Mouse (Mus musculus) mesoderm, embryonic 11.5 days (tissue): ENCODE results near the gene Dgkd.
"Not testable (repeated sequence)": the region's sequence is repeated elsewhere in the genome, so short reads cannot be mapped to it uniquely, and the experiment has no call there.

Experiments
- DNase-seq: peaks from one replicate; pipeline ENCODE4 v3.0.0-alpha.2; 2012; ENCODE audit warnings: low read depth, low spot score

Dgkd gene

DNA sequence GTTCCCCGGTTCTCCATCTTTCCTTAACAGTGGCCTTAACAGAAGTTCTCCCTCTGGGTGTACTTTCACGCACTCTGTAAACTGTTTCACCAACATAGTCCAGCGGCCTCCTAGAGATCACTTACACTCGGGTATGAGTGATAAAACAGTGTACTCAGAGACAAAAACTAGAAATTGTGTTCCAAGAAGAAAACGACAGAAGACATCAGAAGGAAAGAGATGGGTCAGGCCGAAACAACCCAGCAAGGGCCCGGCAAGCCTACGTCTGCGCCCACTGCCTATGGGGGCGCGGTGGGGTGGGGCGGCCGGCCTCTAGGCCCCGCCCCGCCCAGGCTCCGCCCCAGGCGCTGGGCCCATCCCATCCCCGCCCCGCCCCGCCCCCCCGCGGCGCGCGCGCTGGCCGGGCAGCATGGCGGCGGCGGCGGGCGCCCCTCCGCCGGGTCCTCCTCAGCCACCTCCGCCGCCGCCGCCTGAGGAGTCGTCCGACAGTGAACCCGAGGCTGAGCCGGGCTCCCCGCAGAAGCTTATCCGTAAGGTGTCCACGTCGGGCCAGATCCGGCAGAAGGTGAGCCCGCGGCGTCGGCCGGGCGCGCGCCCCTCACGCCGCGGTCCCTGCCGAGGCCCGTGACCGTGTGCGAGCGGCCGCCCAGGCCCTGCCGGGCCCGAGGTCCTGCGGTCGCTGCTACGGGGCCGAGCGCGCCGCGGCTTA, at the start of gene Dgkd:
Gene Dgkd, plus strand, starts transcription at position 396 of the 709 bp plus-strand sequence.
- peak; percentile 86 for DNase-seq

DNA sequence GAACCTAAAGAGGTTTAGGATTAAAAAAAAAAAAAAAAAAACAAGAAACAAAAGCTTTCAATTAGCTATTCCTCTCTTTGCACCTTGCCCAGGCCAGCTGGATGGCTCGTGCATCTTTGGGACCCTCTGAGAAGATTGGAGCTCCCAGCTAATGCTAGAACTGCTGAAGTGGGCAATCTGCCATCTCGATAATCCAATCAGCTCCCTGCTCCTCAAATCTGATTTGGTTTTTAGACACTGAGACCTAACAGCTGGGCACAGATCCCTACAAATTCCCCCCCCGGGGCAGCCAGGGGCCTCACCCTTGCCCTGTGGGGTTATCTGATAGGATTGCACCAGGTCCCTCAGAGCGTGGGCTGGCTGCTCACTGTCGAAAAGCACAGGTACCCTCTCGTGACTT, 49.5 kb upstream of the Dgkd start, which contains the start of gene Sag:
Gene Sag, plus strand, starts transcription at position 105 of the 400 bp plus-strand sequence.
- DNase-seq: no peak

DNA sequence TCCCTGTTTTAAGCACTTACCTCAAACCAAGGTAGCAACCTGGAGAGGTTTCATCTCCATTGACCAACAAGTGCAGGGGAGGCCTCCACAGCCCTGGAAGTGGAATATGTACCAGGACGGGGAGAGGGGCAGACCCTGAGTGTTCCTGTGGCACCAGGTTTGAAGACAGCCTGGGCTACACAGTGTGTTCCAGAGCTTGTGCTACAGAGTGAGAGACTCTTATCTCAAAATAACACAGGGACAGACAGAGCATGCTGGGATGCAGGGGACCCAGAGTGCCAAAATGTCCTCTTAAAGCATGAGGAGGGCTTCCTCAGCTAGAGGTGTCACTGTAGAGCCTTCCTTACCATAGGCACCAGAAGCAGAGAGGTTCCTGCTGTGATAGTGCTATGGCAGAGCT, 45.3 kb upstream of the Dgkd start:
- DNase-seq: no peak

- no peak for DNase-seq
Observed at GRCm38 (mm10) chr1:87811391-87811790, 41.7 kb upstream of the Dgkd start.

DNA sequence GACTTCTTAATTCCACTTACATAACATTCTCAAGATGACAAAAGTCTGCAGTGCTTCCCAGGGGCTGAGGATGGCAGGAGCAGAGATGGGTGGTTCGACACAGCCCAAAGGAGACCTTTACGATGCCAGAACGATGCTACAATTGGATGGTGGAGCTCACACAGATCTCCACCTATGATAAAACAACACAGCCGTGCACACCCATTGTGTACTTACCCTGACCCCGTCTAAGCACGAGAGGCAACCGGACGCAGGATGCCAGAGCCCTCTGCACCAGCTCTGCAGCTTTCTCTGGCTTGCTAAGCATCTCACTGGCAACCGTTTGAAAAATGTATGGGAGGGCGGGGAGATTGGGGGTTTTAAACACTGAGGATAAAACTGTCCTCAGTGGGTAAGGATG, 41.0 kb upstream of the Dgkd start:
- no peak for DNase-seq

GRCm38 (mm10) chr1:87813155-87813554, 39.9 kb upstream of the Dgkd start:
- DNase-seq: no peak

- DNase-seq: no peak
Observed at GRCm38 (mm10) chr1:87813681-87814080, 39.4 kb upstream of the Dgkd start.

- no peak for DNase-seq
Observed at GRCm38 (mm10) chr1:87824420-87824995, 28.6 kb upstream of the Dgkd start.

GRCm38 (mm10) chr1:87825281-87825680, 27.8 kb upstream of the Dgkd start:
- DNase-seq: no peak

- DNase-seq: no peak
Observed at GRCm38 (mm10) chr1:87825991-87826390, 27.1 kb upstream of the Dgkd start.

DNA sequence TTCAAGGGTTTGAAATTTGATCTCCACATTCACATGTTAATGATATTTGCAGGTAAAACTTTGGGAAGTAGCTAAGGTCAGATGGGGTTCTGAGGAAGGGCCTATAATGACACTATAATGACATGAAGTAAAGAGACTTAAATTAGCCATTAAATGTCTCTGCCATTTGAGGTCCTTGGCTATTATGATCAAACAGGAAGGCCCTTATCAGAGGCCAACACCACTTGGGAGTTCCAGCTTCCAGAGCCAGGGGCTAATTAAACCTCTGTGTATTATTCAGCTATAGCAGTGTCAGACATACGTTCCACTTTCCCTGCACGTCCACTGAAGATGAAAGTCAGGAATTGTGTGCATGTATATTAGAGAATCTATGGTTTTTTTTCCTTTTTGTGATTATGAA, 26.6 kb upstream of the Dgkd start:
- no peak for DNase-seq

DNA sequence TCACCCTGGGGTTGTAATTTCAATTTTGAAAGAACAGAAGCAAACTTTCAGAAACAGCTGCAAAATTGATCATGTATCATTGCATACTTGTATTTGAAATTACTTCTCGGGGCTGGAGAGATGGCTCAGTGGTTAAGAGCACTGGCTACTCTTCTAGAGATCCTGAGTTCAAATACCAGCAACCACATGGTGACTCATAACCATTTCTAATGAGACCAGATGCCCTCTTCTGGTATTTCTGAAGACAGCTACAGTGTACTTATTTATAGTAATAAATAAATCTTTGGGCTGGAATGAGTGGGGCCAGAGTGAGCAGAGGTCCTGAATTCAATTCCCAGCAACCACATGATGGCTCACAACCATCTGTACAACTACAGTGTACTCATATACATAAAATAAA, 25.6 kb upstream of the Dgkd start:
- not testable (repeated sequence) for DNase-seq

DNA sequence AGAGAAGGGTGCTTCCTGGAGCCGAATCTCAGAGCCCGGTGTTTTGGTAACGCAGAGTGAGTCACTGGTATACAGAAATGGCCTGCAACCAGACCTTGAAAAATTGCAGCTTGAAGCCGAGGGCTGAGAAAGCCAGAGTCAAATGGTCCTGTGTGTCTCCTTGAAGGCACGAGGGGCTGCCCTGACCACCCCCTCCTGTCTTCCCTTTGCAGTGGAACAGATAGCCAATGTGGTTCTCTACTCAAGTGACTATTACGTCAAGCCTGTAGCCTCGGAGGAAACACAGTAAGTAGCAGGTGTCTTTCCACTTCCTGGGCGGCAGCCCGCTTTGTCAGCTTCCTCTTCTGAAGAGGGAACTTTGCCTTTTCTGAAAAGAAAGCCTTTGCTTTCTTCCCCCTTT, 24.9 kb upstream of the Dgkd start:
- no peak for DNase-seq

DNA sequence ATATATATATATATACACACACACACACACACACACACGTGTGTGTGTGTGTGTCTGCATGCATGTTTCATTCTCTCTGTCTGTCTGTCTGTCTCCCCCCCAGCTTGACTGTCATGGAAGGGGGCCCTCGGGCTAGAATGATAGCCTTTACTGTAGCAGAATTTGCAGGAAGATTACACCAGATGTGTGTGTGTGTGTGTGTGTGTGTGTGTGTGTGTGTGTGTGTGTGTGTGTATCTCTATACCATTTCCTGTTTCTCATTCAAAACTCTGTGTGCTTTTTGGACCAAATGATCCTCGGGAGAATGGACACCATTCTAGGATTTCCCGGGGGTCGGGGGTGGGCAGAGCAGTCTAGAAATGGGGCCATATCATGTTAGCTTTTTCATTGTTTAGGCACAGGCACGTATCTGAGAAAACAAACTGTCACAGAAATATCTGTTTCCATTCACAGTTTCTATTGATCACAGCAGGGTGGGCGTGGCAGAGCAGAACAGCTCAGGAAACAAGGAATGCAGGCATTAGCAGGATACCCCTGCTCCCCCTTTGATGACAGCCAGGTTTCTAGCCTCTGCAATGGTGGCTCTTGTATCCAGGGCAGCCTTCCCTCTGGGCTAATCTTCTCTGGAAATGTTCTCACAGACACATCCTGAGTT, 24.0 kb upstream of the Dgkd start:
- no peak for DNase-seq

DNA sequence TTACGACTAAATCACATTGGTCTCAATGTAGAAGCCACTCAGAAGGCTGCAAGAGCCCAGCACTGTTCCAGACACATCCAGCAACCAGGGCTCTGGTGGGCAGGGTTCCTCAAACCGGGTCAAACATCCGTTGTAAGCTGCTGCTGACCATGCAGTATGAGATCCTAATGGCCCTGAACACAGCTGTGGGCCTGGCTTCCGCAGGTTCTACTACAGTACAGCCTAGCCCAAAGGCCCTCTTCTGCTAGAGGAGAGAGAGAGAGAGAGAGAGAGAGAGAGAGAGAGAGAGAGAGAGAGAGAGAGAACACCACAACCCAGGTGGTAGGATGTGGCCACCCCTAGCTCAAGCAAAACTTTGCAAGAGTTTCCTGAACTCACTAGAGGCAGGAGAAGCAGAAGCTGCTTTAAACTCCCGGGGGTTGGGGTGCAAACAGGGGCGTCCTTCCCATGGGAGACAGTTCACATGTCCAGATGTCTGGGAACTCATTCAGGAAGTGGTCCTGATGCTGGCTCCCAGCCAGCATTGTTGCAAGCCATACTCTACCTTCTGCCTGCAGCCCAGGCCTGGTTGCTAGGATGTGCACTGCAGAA, 23.4 kb upstream of the Dgkd start:
- DNase-seq: no peak

- DNase-seq: no peak
Observed at GRCm38 (mm10) chr1:87836453-87836852, 16.6 kb upstream of the Dgkd start.

- no peak for DNase-seq
Observed at GRCm38 (mm10) chr1:87837018-87837417, 16.1 kb upstream of the Dgkd start.

- DNase-seq: no peak
Observed at GRCm38 (mm10) chr1:87840411-87841208, 12.5 kb upstream of the Dgkd start.

DNA sequence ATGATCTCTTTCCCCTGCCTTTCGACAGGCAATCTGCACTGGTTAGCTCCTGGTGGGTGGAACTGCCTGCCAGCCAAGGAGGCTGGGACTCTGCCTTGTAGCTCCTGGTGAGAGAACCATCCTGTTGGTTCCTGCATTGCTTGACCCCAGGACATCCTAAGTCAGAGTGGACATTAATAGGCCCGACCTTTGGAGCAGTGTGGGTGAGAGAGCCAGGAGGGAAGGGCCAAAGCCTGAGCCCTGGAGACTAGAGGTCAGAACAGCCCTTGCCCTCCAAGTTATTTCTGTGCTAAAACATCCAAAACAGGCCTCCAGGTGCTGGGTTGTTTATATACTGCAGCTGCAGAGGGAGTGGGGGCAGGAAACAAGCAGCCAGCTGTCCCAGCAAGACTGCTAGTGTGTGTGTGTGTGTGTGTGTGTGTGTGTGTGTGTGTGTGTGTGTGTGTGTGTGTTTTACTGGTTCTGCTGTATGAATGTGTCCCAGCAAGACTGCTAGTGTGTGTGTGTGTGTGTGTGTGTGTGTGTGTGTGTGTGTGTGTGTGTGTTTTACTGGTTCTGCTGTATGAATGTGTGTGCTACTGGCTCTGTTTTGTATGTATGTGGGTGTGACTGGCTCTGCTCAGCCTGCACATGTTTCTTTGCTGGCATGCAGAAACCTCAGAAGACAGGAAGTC, 6.1 kb upstream of the Dgkd start:
- DNase-seq: no peak

- no peak for DNase-seq
Observed at GRCm38 (mm10) chr1:87847475-87848168, 5.5 kb upstream of the Dgkd start.
